Mouse (Mus musculus) forebrain, postnatal 0 days (tissue): ENCODE measurements at regions not wholly inside any gene's neighbourhood (a gene's known extent, or its start where the extent isn't known, plus 50 kb on each side); places are given as distances from the start of the nearest gene placed in this dataset.

Experiments used
- ATAC-seq: fragments of 200-750 bp; cut with Nextera tagmentation; 2 replicates; pipeline ENCODE4 v1.8.0; 2017; ENCODE audit warnings: mild to moderate bottlenecking, moderate library complexity
- DNase-seq: peaks from one replicate; pipeline ENCODE4 v3.0.0-alpha.2; 2015
- H3K27ac ChIP-seq: fragments of 300-500 bp; sonication (generic); 2 replicates; pipeline ENCODE4 v1.5.1; 2014; ENCODE audit warnings: low read depth, mild to moderate bottlenecking, antibody characterized with exemption, low read length, moderate library complexity, mixed read lengths
- H3K27me3 ChIP-seq: fragments of 300-500 bp; sonication (generic); 2 replicates; pipeline ENCODE4 v1.6.1; 2014; ENCODE audit warnings: mild to moderate bottlenecking, low read length, mixed read lengths; ENCODE audit not compliant: insufficient read depth
- H3K36me3 ChIP-seq: fragments of 300-500 bp; sonication (generic); 2 replicates; pipeline ENCODE4 v1.6.1; 2014; ENCODE audit warnings: mild to moderate bottlenecking, moderate library complexity; ENCODE audit not compliant: insufficient read depth
- H3K4me1 ChIP-seq: fragments of 300-500 bp; sonication (generic); 2 replicates; pipeline ENCODE4 v1.6.1; 2014; ENCODE audit warnings: antibody characterized with exemption; ENCODE audit not compliant: insufficient read depth
- H3K4me2 ChIP-seq: fragments of 300-500 bp; sonication (generic); 2 replicates; pipeline ENCODE4 v1.6.1; 2014; ENCODE audit warnings: low read depth, mild to moderate bottlenecking, moderate library complexity
- H3K4me3 ChIP-seq: fragments of 300-500 bp; sonication (generic); 2 replicates; pipeline ENCODE4 v1.5.1; 2014; ENCODE audit warnings: low read depth, low read length, mixed read lengths
- H3K9ac ChIP-seq: fragments of 300-500 bp; sonication (generic); 2 replicates; pipeline ENCODE4 v1.6.1; 2014; ENCODE audit warnings: mild to moderate bottlenecking
- H3K9me3 ChIP-seq: fragments of 300-500 bp; sonication (generic); 2 replicates; pipeline ENCODE4 v1.6.1; 2016; ENCODE audit warnings: low read length
- CTCF ChIP-seq: sonication (generic); IDR thresholded peaks from 2 replicates; pipeline ENCODE4 v1.5.1; 2016; ENCODE audit warnings: antibody characterized with exemption, control low read depth, low read depth
- WGBS: fragments of 180-500 bp; shearing (Covaris S2); extraction: QIAGEN DNeasy Blood & Tissue Kit; methylation state at CpG from one replicate; pipeline ENCODE4 v1.1.7; 2014; 5-methylcytosine and 5-hydroxymethylcytosine counted together

GRCm38 (mm10) chr4:23844288-23844971 is 651.8 kb upstream of the Mms22l start:
- Histone ChIP-seq H3K9ac (no peak overlapping the region), H3K36me3 (no peaks in the 10 kb centered on the region), H3K27me3 (no peaks in the 10 kb centered on the region), H3K9me3 (no peaks in the 10 kb centered on the region), H3K4me3 (no peak overlapping the region), H3K27ac (peak overlapping the region; percentile 41; the same call in 1 of the 2 replicates), H3K4me2 (no peak overlapping the region), H3K4me1 (no peaks in the 10 kb centered on the region)
- 31% methylated on average over 2 of the region's 2 CpGs for WGBS
- ATAC-seq (peak; percentile 36; the same call in 1 of the 2 replicates), DNase-seq (no peak)
- no peak for TF ChIP-seq CTCF

GRCm38 (mm10) chr4:23845263-23845662 is 651.0 kb upstream of the Mms22l start:
- 42% methylated on average over 5 of the region's 5 CpGs for WGBS
- Histone ChIP-seq H3K9me3 (no peaks in the 10 kb centered on the region), H3K27ac (no peak overlapping the region), H3K9ac (no peak overlapping the region), H3K4me2 (no peak overlapping the region), H3K27me3 (no peaks in the 10 kb centered on the region), H3K4me3 (no peak overlapping the region), H3K36me3 (no peaks in the 10 kb centered on the region), H3K4me1 (no peaks in the 10 kb centered on the region)
- no peak for ATAC-seq
- TF ChIP-seq CTCF: no peak
- DNase-seq: no peak

- H3K4me1 ChIP-seq: no peaks in the 10 kb centered on the region
- H3K9ac ChIP-seq: no peak overlapping the region
- no peaks in the 10 kb centered on the region for H3K27me3 ChIP-seq
- TF ChIP-seq CTCF: no peak
- ATAC-seq: peak; percentile 61
- peak; percentile 71 for DNase-seq
- H3K36me3 ChIP-seq: no peaks in the 10 kb centered on the region
- H3K4me2 ChIP-seq: no peak overlapping the region
- no peak overlapping the region for H3K4me3 ChIP-seq
- no peak overlapping the region for H3K27ac ChIP-seq
- H3K9me3 ChIP-seq: no peaks in the 10 kb centered on the region
- WGBS: 46% methylated on average over 2 of the region's 2 CpGs
These were observed 645.6 kb upstream of the Mms22l start for GRCm38 (mm10) chr4:23850640-23851039.

GRCm38 (mm10) chr4:23862437-23862836 is 633.8 kb upstream of the Mms22l start:
- peak; percentile 76 for ATAC-seq
- Histone ChIP-seq H3K4me3 (no peak overlapping the region), H3K27me3 (no peaks in the 10 kb centered on the region), H3K36me3 (no peaks in the 10 kb centered on the region), H3K9ac (no peak overlapping the region), H3K4me1 (no peaks in the 10 kb centered on the region), H3K27ac (no peak overlapping the region), H3K9me3 (no peaks in the 10 kb centered on the region), H3K4me2 (no peak overlapping the region)
- WGBS: 45% methylated on average over 3 of the region's 3 CpGs
- no peak for TF ChIP-seq CTCF
- peak; percentile 48 for DNase-seq

- Histone ChIP-seq H3K27me3 (no peaks in the 10 kb centered on the region), H3K4me1 (no peaks in the 10 kb centered on the region), H3K36me3 (no peaks in the 10 kb centered on the region), H3K9me3 (no peaks in the 10 kb centered on the region), H3K4me2 (no peak overlapping the region), H3K27ac (no peak overlapping the region), H3K4me3 (no peak overlapping the region), H3K9ac (no peak overlapping the region)
- ATAC-seq (no peak), DNase-seq (no peak)
- no peak for TF ChIP-seq CTCF
- WGBS: 60% methylated on average over 7 of the region's 7 CpGs
These were observed 616.2 kb upstream of the Mms22l start for GRCm38 (mm10) chr4:23880007-23880406.

- no peak overlapping the region for H3K4me3 ChIP-seq
- TF ChIP-seq CTCF: peak; percentile 78
- no peaks in the 10 kb centered on the region for H3K9me3 ChIP-seq
- 9% methylated on average over 4 of the region's 4 CpGs for WGBS
- H3K4me1 ChIP-seq: no peaks in the 10 kb centered on the region
- no peaks in the 10 kb centered on the region for H3K36me3 ChIP-seq
- no peak overlapping the region for H3K27ac ChIP-seq
- H3K27me3 ChIP-seq: no peaks in the 10 kb centered on the region
- peak; percentile 75 for DNase-seq
- peak; percentile 95 for ATAC-seq
- H3K4me2 ChIP-seq: no peak overlapping the region
- no peak overlapping the region for H3K9ac ChIP-seq
These were observed 582.9 kb upstream of the Mms22l start for GRCm38 (mm10) chr4:23913396-23913795.

GRCm38 (mm10) chr4:23913822-23914221 is 582.4 kb upstream of the Mms22l start:
- Histone ChIP-seq H3K36me3 (no peaks in the 10 kb centered on the region), H3K4me3 (no peak overlapping the region), H3K27ac (no peak overlapping the region), H3K9ac (no peak overlapping the region), H3K9me3 (no peaks in the 10 kb centered on the region), H3K4me2 (no peak overlapping the region), H3K4me1 (no peaks in the 10 kb centered on the region), H3K27me3 (no peaks in the 10 kb centered on the region)
- DNase-seq: no peak
- no peak; the same call in 1 of the 2 replicates for ATAC-seq
- WGBS: 77% methylated on average over 4 of the region's 4 CpGs
- TF ChIP-seq CTCF: no peak
